Mouse (Mus musculus): ENCODE results near the gene Ptprs.

Ptprs gene

DNA sequence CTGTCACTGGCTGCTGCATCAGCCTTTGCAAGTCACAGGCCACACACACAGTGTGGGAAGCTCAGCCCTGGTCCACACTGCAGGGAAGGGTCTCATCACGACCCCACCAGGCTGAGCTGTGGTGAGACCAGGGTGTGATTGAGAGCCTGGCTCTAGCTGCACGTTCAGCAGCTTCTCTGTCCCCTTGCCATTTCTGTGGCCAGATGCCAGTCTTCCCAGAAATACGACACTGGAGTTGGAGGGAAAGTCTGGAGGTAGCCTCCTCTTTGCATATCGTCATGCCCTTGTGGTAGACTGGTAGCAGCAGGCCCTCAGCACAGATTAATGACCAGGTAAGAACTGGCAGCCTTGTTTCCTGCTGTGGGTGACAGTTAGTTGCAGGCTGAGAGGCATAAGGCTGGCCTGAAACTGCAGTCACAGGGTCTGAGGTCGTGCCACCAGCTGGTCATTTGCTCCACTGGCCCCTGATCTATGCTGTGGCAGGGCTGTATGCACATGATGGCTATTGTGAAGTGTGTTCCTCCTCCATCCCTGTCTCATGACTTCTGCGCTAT, 96.9 kb downstream of the Ptprs start:
- DNase-seq (ENCODE audit: low spot score): no peak

DNA sequence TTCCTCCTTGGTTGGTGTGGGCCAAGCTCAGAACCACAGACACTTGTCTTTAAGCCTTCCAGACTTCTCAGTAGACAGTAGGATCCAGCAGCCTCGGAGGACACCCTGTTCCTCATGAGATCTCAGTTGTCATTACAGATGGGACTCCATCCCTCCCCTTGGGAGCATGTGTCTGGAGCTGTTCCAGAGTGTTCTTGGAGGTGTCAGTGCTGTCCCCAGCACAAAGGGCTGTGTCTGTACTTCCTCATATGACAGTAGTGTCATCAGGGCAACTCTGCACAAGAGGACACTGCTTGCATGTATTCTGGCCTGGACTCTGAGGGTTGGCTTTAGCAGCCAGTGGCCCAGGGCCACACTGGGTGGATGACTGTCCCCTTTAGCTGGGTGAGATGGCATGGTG, 101.4 kb downstream of the Ptprs start:
- DNase-seq (ENCODE audit: low spot score): no peak

DNA sequence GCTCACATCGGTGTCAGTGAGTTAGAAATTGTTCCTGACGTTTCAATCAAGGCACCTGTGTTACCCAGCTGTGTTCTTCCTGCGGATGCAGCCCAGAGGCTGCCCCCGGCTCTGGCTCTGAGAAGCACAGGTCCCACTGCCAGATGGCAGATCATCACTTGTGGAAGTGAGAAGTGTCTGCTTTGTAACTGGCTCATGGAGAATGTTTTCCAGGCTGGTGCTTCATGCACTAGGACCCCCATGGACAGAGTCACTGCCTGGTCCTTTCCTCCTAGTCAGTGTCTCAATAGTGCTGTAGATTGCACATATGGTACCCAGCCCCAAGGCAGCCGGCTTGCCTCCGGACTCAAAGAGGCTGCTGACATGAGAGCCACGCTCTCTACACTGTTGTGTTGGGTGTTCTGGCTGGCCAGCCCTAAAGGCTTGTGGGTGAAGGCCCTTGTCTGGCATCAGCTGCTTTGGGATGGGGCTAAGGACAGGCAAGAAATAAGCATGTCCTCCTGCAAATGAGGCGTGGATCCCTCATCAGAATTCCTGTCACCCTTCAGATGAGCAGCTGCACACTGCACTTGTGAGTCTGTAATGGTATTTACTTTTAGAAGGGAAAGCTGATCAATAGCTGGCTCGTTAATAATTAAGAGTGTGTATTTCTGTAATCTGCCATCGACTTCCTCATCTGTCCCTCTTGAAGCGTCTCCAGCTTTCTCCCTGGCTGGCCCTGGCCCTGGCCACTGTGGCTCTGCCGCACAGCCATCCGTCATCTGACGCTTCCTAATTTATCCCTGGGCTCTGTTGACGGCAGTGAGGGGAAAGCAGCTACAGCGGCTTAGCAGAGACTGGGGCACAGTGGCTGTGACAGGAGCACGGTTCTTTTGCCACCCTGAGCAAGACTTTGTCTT, 102.9 kb downstream of the Ptprs start:
- no peak for DNase-seq (ENCODE audit: low spot score)

GRCm38 (mm10) chr17:56372109-56372508, 104.2 kb downstream of the Ptprs start:
- DNase-seq (ENCODE audit: low spot score): no peak

DNA sequence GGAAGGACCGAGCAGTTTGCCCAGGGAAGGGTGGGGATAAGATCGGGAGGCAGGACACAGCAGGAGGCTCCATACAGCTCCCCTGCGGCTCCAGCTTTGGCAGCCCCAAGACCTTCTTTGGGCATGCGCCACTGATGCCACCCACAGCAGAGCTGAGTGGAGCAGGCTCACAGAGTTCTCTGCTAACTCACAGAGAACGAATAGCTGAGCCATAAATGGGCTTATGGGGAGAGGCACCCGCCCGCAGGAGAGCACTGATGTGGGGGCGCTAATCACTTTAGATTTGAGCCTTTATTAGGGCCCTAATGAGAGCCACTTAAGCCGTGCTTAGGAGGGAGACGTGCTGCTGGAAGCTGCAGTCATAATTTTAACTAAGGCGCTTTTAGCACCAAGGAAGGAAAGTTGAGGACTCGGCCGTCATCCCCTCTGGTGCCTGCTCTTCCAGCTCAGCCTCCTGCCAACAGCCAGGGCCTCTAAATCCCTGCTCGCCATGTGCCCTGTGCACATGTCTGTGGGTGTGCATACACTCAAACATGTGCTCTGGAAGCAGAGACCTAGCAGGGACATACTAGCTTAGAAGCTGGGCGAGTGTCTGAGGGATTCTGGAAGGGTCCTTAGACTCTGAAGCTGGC, 105.1 kb downstream of the Ptprs start:
- no peak for DNase-seq (ENCODE audit: low spot score)

- no peak for DNase-seq (ENCODE audit: low spot score)
These were observed 106.2 kb downstream of the Ptprs start for GRCm38 (mm10) chr17:56370090-56370489.

DNA sequence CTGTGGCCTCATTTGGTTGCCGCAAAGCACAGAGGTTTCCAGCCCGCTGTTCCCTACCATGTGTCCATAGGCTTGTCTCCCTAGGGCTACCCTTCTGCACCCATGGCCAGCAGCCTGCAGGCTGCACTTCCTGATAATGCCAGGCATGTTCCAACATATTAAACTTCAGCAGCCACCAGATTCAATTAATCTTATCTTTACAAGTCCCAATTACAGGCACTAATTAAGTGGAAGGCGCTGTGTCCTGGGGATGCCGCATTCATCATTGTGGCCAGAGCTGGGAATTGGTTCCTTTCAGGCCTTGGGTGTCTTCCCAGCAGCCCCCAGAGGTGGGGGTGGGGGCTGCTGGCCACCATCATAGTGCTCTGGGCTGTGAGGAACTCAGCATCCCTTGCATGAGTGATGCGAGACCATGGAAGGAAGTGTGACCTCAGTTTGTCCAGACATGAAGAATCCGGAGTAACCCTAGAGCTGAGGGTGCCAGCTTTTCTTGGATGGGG, 107.9 kb downstream of the Ptprs start:
- no peak for DNase-seq (ENCODE audit: low spot score)

DNA sequence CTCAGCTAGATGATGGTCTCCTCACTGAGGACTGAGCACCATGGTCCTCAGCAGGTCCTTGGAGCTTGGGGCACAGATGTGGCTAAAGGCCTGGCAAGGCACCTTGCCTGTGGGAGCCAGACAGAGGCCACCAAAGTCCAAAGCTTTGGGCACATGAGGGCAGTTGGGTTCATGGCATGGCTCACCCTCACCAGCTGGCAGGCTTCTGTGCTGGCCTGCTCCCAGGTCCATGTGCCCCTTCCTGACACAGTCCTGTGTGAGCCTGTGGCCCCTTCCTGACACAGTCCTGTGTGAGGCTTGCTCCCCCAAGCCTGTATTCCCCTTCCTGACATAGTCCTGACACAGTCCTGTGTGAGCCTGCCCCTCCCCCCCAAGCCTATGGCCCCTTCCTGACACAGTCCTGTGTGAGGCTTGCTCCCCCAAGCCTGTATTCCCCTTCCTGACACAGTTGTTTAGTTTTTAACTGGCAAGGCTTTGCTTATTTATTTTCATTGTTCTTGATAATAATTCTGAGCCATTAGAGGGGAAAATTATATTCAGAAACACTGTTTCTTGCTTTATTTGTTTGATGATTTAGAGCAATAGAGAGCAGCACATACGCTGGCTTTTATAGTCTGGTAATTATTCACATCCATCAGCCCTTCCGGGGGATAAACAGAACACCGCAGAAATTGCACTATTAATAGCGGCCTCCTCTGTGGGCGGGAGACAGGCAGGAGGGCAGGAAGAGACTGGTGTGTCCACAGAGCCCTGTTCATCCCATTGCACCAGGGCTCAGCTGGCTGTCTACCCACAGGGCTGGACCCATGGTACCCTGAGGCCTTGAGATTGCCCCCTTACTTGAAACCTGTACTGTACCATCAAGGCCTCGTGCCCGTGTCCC, 110.3 kb downstream of the Ptprs start:
- DNase-seq (ENCODE audit: low spot score): no peak
